Mouse (Mus musculus) liver, embryonic 14.5 days (tissue): Measurements from ENCODE around the gene Vps54.

ENCODE experiments used
- CTCF ChIP-seq: IDR thresholded peaks from 2 replicates; pipeline ENCODE4 v1.5.1; 2016; ENCODE audit warnings: antibody characterized with exemption, low read depth, control low read depth
- EP300 ChIP-seq: IDR thresholded peaks from 2 replicates; pipeline ENCODE4 v1.6.1; 2016; ENCODE audit warnings: antibody characterized with exemption, low read depth

- TF ChIP-seq CTCF (no peak), EP300 (no peak)
Observed at GRCm38 (mm10) chr11:21247940-21248339, 8.9 kb downstream of the Vps54 start.
